Mouse (Mus musculus): Measurements from ENCODE around the gene Ralgps1.

GRCm38 (mm10) chr2:33222480-33222879 lies 148.8 kb downstream of the Ralgps1 start:
- TF ChIP-seq CTCF (IDR thresholded peaks at IDR 0.05; ENCODE audit: borderline replicate concordance, extremely low read depth, insufficient read depth, insufficient read length), result no peak
- TF ChIP-seq POLR2A (IDR thresholded peaks at IDR 0.05; ENCODE audit: borderline replicate concordance, extremely low read depth, insufficient read depth, insufficient read length, poor library complexity, severe bottlenecking), result no peak
